Mouse (Mus musculus) liver, adult 2 months (tissue): ENCODE results near the gene Epn1. TPM values are rescaled to one million over a fixed set of nuclear protein-coding genes. Genes with fewer than 3 reads are reported as not detected.

ENCODE experiments used
- DNase-seq: peaks from one replicate; pipeline ENCODE4 v3.0.0-alpha.2; 2011; ENCODE audit warnings: low read depth, low spot score; ENCODE audit errors: extremely low read depth
- H3K27ac ChIP-seq: fragments of 200-500 bp; replicated peaks from 2 replicates; pipeline ENCODE4 v1.5.1; 2012; ENCODE audit warnings: low read depth, mild to moderate bottlenecking, control low read depth, inconsistent platforms, low read length; ENCODE audit not compliant: insufficient read depth
- H3K27me3 ChIP-seq: fragments of 200-500 bp; 2 replicates; pipeline ENCODE4 v1.6.1; 2012; ENCODE audit warnings: mild to moderate bottlenecking, moderate library complexity, low read length, inconsistent platforms; ENCODE audit not compliant: control insufficient read depth, insufficient read depth
- H3K36me3 ChIP-seq: fragments of 200-500 bp; 2 replicates; pipeline ENCODE4 v1.6.1; 2012; ENCODE audit warnings: low read length, inconsistent platforms; ENCODE audit not compliant: control insufficient read depth, insufficient read depth
- H3K4me1 ChIP-seq: fragments of 200-500 bp; 2 replicates; pipeline ENCODE4 v1.6.1; 2011; ENCODE audit warnings: low read length; ENCODE audit not compliant: control insufficient read depth, insufficient read depth
- H3K4me3 ChIP-seq: fragments of 200-500 bp; 2 replicates; pipeline ENCODE4 v1.5.1; 2011; ENCODE audit warnings: low read depth, mild to moderate bottlenecking, control low read depth, low read length, moderate library complexity; ENCODE audit not compliant: insufficient read depth
- H3K79me2 ChIP-seq: fragments of 200-500 bp; 2 replicates; pipeline ENCODE4 v1.6.1; 2012; ENCODE audit warnings: inconsistent platforms, mild to moderate bottlenecking, low read length, moderate library complexity; ENCODE audit not compliant: control insufficient read depth, insufficient read depth
- H3K9ac ChIP-seq: fragments of 200-500 bp; 2 replicates; pipeline ENCODE4 v1.6.1; 2012; ENCODE audit warnings: low read depth, mild to moderate bottlenecking, control low read depth, inconsistent platforms, low read length
- CTCF ChIP-seq: fragments of 200-500 bp; IDR thresholded peaks from 2 replicates; pipeline ENCODE4 v1.5.1; 2011; ENCODE audit warnings: low read depth, low read length, control low read depth
- POLR2A ChIP-seq: fragments of 200-500 bp; IDR thresholded peaks from 2 replicates; pipeline ENCODE4 v1.6.1; 2011; ENCODE audit warnings: low read length, control low read depth; ENCODE audit not compliant: insufficient read depth; ENCODE audit errors: extremely low read depth
- WGBS: fragments of 180-500 bp; shearing (Covaris S2); methylation state at CpG from one replicate; pipeline ENCODE4 v1.1.7; 2018; 5-methylcytosine and 5-hydroxymethylcytosine counted together
- polyA plus RNA-seq: library from polyadenylated mRNA; depleted of rRNA; stranded (reverse); fragments of >200 nt; gene quantifications from 2 replicates; pipeline ENCODE4 v1.2.3, GENCODE M21; 2012
- total RNA-seq: library from RNA; depleted of rRNA; stranded (reverse); fragments of >200 nt; gene quantifications from 2 replicates; pipeline ENCODE4 v1.2.3, GENCODE M21; 2014

Gene Epn1
- total and polyA plus RNA-seq, 2 experiments: 54.2 to 203 TPM

GRCm38 (mm10) chr7:5091008-5091728 lies 11.1 kb downstream of the Epn1 start:
- H3K79me2 ChIP-seq: peaks cover 21% of the 10 kb centered on the region; the same call in 1 of the 2 replicates
- peak; percentile 95 for DNase-seq
- H3K9ac ChIP-seq: no peak overlapping the region
- H3K27ac ChIP-seq: peak overlapping the region; percentile 41
- 53% methylated on average over 15 of the region's 15 CpGs for WGBS
- H3K36me3 ChIP-seq: peaks cover 8% of the 10 kb centered on the region
- H3K4me1 ChIP-seq: peaks cover 22% of the 10 kb centered on the region
- TF ChIP-seq CTCF (no peak), POLR2A (no peak)
- no peak overlapping the region for H3K4me3 ChIP-seq
- no peaks in the 10 kb centered on the region for H3K27me3 ChIP-seq

DNA sequence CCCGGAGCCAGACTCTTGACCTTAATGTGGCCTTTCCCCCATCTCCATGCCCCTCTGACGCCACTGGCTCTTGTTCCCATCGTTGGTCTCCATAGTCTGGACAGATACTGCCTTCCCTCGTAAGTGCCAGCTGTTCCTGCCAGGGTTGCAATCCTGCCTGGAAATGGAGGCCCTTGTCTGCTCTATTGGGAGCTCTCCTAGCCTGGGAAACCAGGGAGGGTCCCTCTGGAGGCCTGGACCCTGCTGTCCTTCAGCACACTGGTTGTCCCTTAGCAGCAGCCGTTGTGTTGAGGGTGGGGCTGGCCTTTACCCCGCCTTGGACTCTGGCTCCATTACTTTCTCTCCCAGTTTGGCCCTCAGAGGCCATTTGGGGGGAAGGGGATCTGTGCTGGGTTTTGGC lies 12.3 kb downstream of the Epn1 start:
- H3K27me3 ChIP-seq: no peaks in the 10 kb centered on the region
- no peak for DNase-seq
- peaks cover 17% of the 10 kb centered on the region; the same call in 1 of the 2 replicates for H3K79me2 ChIP-seq
- WGBS: 80% methylated on average over 6 of the region's 6 CpGs
- TF ChIP-seq CTCF (no peak), POLR2A (no peak)
- no peak overlapping the region for H3K9ac ChIP-seq
- peaks cover 14% of the 10 kb centered on the region for H3K36me3 ChIP-seq
- no peak overlapping the region for H3K4me3 ChIP-seq
- H3K27ac ChIP-seq: no peak overlapping the region
- peaks cover 16% of the 10 kb centered on the region for H3K4me1 ChIP-seq

GRCm38 (mm10) chr7:5092831-5093510 lies 12.9 kb downstream of the Epn1 start:
- Histone ChIP-seq H3K27ac (no peak overlapping the region), H3K27me3 (no peaks in the 10 kb centered on the region), H3K79me2 (peaks cover 17% of the 10 kb centered on the region; the same call in 1 of the 2 replicates), H3K36me3 (peaks cover 17% of the 10 kb centered on the region), H3K9ac (no peak overlapping the region), H3K4me1 (peaks cover 11% of the 10 kb centered on the region), H3K4me3 (no peak overlapping the region)
- 82% methylated on average over 21 of the region's 21 CpGs for WGBS
- TF ChIP-seq CTCF (no peak), POLR2A (no peak)
- DNase-seq: no peak

DNA sequence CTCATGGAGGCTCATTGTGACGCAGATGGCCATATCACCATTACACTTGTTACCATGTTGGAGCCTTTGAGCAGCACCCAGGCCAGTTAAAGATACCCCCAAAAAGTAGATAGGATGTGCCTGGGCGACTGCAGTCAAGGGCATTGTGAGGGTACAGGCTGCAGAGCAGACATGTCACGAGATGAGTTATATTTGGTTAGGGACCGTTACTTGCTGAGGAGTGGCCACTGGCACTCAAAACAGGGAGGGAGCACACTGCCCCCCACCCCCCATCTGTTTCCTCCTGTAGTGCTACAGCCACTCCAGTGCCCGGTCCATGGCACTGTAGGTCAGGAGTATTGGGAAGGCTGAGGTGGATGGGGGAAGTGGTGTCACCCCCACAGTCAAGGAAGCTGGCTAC lies 18.7 kb downstream of the Epn1 start:
- no peak for TF ChIP-seq CTCF
- TF ChIP-seq POLR2A: no peak
- peaks cover 22% of the 10 kb centered on the region for H3K36me3 ChIP-seq
- H3K4me1 ChIP-seq: 0 out of 2 replicates have a peak, but pooled peaks cover 2% of the 10 kb centered on the region
- WGBS: 90% methylated on average over 5 of the region's 5 CpGs
- no peaks in the 10 kb centered on the region for H3K79me2 ChIP-seq
- no peak for DNase-seq
- H3K27ac ChIP-seq: no peak overlapping the region
- no peak overlapping the region for H3K4me3 ChIP-seq
- H3K9ac ChIP-seq: no peak overlapping the region
- H3K27me3 ChIP-seq: no peaks in the 10 kb centered on the region

DNA sequence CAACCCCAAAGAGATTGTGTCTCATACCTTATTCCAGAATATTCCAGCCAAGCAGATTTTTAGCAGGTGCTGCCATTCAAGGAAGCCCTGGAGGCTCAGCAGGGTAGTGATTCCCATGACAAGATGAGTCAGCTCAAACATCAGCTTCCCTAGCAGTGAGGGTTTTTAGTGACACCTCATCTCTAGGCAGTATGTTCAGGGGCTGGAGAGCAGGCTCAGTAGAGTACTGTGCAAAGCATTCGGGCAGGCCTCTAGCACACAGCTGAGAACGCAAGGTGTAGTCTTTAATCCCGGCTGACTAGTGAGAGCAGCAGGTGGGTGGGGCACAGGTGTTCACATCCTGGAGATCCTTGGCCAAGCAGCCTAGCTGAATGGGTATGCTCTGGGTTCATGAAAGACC lies 19.8 kb downstream of the Epn1 start:
- no peaks in the 10 kb centered on the region for H3K79me2 ChIP-seq
- H3K27me3 ChIP-seq: no peaks in the 10 kb centered on the region
- H3K4me3 ChIP-seq: no peak overlapping the region
- TF ChIP-seq CTCF (no peak), POLR2A (no peak)
- H3K36me3 ChIP-seq: peaks cover 20% of the 10 kb centered on the region
- no peak overlapping the region for H3K27ac ChIP-seq
- 78% methylated on average over 3 of the region's 3 CpGs for WGBS
- no peak for DNase-seq
- H3K4me1 ChIP-seq: 0 out of 2 replicates have a peak, but pooled peaks cover 2% of the 10 kb centered on the region
- no peak overlapping the region for H3K9ac ChIP-seq
